Mouse (Mus musculus) layer of hippocampus, postnatal 14 days (tissue): ENCODE measurements around the gene Mylk4. TPM values are rescaled to one million over a fixed set of nuclear protein-coding genes. Genes with fewer than 3 reads are reported as not detected.

Experiments used
- DNase-seq, 2 experiments: peaks; one replicate each; pipeline ENCODE4 v3.0.0; 2021 to 2022; ENCODE audit warnings: low spot score in 2 of 2, mixed read lengths in 1 of 2
- long read RNA-seq, 2 experiments: library from polyadenylated mRNA; stranded (forward); transcript quantifications; one replicate each; pipeline ENCODE4 v2.0.0; 2021
- total RNA-seq, 2 experiments: library from RNA; stranded (reverse); gene quantifications; 2 replicates each; pipeline ENCODE4 v1.2.3; 2021

Gene Mylk4
- under 1 TPM; 0.62 to 0.64 TPM for total RNA-seq
- long read RNA-seq, experiment 1 = 0 reads
- long read RNA-seq, experiment 2, partial matches to known transcripts = 0 of 1 reads
- long read RNA-seq, experiment 2, other reads (novel, unspliced or antisense) = 1 of 1 reads

- no peak for DNase-seq
Measured at GRCm38 (mm10) chr13:32783816-32784215, at the start of gene Mylk4. Gene Mylk4 (minus strand): TSS chr13:32783954.

DNA sequence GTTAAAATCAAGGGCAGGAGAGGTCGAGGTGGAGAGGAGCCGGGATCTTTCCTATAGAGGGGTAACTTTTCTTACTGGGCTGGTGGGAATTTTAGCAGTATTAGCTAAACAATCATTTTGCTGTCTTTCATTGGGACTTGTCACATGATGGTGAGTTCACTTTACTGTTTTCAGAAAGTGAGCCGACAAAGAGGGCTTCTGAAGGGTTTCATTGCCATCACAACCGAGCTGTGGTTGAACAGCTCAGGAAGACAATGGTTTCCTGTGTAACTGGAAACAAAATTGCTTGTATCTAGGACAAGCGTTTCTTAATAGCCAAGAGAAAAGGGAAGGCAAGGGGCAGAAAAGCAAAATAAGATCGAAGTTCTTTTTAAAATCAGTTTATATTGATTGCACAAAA, 49.5 kb upstream of the Mylk4 start:
- DNase-seq = no peak

GRCm38 (mm10) chr13:32832776-32833175, 49.0 kb upstream of the Mylk4 start:
- no peak for DNase-seq

GRCm38 (mm10) chr13:32831505-32832273, 47.9 kb upstream of the Mylk4 start:
- DNase-seq = no peak

- no peak for DNase-seq
Measured at GRCm38 (mm10) chr13:32828886-32829285, 45.1 kb upstream of the Mylk4 start.

DNA sequence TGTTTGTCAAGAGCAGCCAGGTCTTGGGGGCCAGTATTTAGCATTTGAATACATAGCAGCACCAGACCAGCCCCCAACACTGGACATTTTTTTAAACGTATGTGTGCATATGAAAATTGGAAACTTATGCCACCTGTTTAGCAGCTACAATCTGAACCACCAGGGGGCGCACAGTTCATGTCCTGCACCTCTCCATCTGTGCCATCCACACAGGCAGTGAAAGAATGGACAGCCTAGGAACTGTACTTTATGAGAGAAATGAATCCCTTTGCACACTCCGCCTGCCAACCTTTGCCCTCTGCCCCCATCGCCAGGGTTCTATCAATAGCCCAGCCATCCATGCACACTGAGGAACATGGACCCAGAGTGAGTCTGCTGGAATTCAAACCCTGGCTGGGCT, 44.2 kb upstream of the Mylk4 start:
- DNase-seq = peak in 1 of 2 experiments; percentile 31

DNA sequence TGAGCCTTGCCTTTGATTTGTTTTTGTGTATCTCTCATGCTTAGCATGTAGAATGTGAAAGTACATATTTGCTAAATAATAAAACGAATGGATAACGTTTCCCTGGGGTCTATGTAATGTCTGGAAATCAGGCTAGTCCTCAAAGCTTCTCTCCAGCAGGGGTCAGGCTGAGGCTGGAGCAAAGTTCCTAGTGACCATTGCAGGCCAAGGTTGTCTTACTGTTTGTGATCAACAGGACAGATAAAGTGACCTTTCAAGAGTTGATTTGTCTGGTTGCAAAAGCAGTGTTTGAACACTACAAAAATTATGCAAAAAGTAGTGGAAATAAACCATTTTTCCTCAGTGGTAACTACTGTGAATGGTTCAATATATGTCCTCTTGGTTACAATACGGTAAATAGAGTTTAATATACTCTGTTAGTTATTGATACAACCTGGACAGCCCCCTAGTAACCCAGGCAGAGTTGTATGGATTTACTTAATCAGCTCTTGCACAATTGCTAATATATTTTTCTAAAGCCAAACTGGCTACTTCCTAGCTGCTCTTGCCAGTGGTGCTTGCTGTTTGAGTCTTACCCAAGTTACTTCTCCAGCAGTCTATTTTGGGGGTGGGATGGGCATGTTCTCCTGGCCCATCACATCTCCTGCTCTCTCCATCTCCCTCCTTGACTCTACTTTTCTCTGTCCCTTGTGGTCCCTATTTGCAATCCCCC, 43.5 kb upstream of the Mylk4 start:
- DNase-seq = no peak

DNA sequence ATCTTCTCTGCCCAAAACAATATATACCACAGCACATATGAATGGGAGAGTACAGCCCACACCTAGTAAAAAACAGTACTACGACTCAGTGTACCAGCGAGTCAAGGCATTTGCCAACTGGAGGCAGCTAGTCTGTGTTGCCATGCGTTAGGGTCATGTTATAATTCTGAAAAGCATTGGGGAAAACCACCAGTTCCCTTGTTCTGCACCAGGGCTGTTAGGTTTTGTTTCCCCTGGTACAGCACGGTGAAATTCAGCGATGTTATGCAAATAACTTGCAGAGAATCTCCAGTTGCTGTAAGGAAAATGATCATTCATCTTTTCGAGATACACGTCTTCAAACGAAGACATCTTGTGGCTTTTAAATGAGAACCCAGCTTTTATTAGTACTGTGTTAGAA, 41.8 kb upstream of the Mylk4 start:
- no peak for DNase-seq

GRCm38 (mm10) chr13:32824377-32825330, 40.9 kb upstream of the Mylk4 start:
- no peak for DNase-seq

- DNase-seq = no peak
Measured at GRCm38 (mm10) chr13:32823126-32823525, 39.4 kb upstream of the Mylk4 start.

- DNase-seq = no peak
Measured at GRCm38 (mm10) chr13:32821671-32822070, 37.9 kb upstream of the Mylk4 start.

- no peak for DNase-seq
Measured at GRCm38 (mm10) chr13:32819926-32820325, 36.2 kb upstream of the Mylk4 start.

GRCm38 (mm10) chr13:32819241-32819640, 35.5 kb upstream of the Mylk4 start:
- DNase-seq = no peak

GRCm38 (mm10) chr13:32807624-32808023, 23.9 kb upstream of the Mylk4 start:
- no peak for DNase-seq

DNA sequence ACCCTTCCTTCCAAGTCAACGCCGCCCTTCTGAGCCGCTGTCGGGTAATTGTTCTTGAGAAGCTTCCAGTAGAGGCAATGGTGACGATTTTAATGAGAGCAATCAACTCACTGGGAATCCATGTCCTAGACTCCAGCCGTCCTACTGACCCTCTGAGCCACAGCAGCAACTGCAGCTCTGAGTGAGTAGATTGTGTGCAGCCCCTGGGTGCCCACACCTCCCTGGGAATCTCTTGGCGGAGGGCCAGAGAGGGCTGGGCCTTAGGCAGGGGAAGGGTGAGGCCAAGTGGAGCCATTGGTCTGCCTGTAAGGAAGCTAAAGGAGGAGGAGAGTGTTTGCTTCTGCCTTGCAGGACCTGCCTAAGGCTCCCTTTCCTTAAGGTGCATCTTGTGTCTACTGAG, 23.1 kb upstream of the Mylk4 start:
- DNase-seq = no peak

- no peak for DNase-seq
Measured at GRCm38 (mm10) chr13:32803701-32804345, 20.1 kb upstream of the Mylk4 start.

DNA sequence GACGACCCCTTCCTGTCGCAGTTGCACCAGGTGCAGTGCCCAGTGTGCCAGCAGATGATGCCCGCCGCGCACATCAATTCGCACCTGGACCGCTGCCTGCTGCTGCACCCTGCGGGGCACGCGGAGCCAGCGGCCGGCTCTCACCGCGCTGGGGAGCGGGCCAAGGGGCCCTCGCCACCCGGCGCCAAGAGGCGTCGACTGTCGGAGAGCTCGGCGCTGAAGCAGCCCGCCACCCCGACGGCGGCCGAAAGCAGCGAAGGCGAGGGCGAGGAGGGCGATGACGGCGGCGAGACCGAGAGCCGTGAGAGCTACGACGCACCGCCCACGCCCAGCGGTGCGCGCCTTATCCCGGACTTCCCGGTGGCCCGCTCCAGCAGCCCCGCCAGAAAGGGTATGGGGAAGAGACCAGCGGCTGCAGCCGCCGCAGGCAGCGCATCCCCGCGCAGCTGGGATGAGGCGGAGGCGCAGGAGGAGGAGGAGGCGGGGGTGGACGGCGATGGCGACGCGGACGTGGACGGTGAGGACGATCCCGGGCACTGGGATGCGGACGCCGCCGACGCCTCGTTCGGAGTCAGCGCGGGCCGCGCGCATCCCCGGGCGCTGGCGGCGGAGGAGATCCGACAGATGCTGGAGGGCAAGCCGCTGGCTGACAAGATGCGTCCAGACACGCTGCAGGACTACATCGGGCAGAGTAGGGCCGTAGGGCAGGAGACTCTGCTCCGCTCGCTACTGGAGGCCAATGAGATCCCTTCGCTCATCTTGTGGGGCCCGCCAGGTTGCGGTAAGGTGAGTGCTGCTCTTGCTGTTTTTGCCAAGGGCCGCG, 18.7 kb upstream of the Mylk4 start, which contains the start of gene D930007J09Rik:
Gene D930007J09Rik (minus strand): TSS at position 591 of the 823 bp plus-strand sequence.
- DNase-seq = peak; percentile 31 to 55

DNA sequence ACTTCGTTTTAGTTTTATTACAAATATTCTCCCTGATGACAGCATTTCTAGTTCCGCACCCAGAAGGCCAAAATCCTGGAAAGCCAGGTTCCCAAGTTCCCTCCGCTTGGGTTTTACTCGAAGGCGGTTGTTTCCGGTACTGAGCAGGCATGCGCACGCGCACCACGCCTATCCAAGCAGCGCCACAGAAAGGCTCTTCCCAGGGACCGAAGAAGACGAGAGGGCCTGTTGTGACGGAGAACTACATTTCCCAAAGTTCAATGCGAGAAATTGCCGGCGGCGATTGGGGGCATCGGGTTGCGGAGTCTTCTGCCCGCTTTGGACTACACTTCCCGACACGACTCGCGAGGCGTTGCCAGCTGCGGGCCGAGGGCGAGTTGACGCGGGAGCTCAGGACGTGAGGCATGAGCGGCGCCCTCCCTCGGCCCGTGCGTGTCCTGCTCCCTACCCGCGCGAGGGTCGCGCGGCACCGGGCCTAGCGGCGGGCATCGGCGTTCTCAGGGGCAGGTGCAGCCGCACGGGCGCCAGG, 18.0 kb upstream of the Mylk4 start, which contains the start of gene Wrnip1:
Gene Wrnip1 (plus strand): TSS at position 346 of the 529 bp plus-strand sequence.
- DNase-seq = peak; percentile 96 to 99

DNA sequence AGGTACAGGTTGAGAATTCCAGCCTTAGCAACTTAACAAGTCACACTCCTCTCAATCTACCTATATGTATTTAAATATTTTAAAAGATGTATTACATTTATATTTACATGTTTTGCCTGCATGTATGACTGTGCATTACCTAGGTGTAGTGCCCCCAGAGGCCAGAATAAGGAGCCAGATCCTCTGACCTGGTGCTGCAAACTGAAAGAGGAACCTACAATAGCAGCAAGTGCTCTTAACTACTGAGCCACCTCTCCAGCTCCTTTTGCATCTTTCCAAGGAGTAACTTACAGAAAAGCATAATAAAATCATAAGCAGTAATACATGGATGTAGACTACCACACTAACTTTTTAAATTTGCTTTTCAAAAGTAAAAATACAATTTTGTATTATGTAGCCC, 17.1 kb upstream of the Mylk4 start:
- DNase-seq = no peak
